Mouse (Mus musculus) liver, embryonic 15.5 days (tissue): ENCODE data around the gene Nup62. TPM values are rescaled to one million over a fixed set of nuclear protein-coding genes. Genes with fewer than 3 reads are reported as not detected.

ENCODE experiments used
- ATAC-seq: fragments of 200-750 bp; cut with Nextera tagmentation; 2 replicates; pipeline ENCODE4 v1.8.0; 2017; ENCODE audit warnings: moderate number of reproducible peaks, mild to moderate bottlenecking, moderate library complexity; ENCODE audit not compliant: insufficient read depth
- H3K27ac ChIP-seq: fragments of 300-500 bp; sonication (generic); replicated peaks from 2 replicates; pipeline ENCODE4 v1.5.1; 2015; ENCODE audit warnings: mild to moderate bottlenecking, inconsistent platforms
- H3K27me3 ChIP-seq: fragments of 300-500 bp; sonication (generic); 2 replicates; pipeline ENCODE4 v1.6.1; 2015; ENCODE audit warnings: mild to moderate bottlenecking, inconsistent platforms
- H3K36me3 ChIP-seq: fragments of 300-500 bp; sonication (generic); replicated peaks from 2 replicates; pipeline ENCODE4 v1.6.1; 2015; ENCODE audit warnings: moderate library complexity, mild to moderate bottlenecking, inconsistent platforms
- H3K4me1 ChIP-seq: fragments of 300-500 bp; sonication (generic); replicated peaks from 2 replicates; pipeline ENCODE4 v1.6.1; 2015; ENCODE audit warnings: inconsistent platforms
- H3K4me2 ChIP-seq: fragments of 300-500 bp; sonication (generic); 2 replicates; pipeline ENCODE4 v1.6.1; 2015; ENCODE audit warnings: moderate library complexity, mild to moderate bottlenecking, inconsistent platforms
- H3K4me3 ChIP-seq: fragments of 300-500 bp; sonication (generic); replicated peaks from 2 replicates; pipeline ENCODE4 v1.5.1; 2015; ENCODE audit warnings: mild to moderate bottlenecking, inconsistent platforms
- H3K9ac ChIP-seq: fragments of 300-500 bp; sonication (generic); 2 replicates; pipeline ENCODE4 v1.6.1; 2015; ENCODE audit warnings: moderate library complexity, mild to moderate bottlenecking, inconsistent platforms
- H3K9me3 ChIP-seq: fragments of 300-500 bp; sonication (generic); replicated peaks from 2 replicates; pipeline ENCODE4 v1.6.1; 2016; ENCODE audit warnings: inconsistent platforms
- WGBS: fragments of 180-500 bp; shearing (Covaris S2); methylation state at CpG from one replicate; pipeline ENCODE4 v1.1.7; 2015; ENCODE audit warnings: mixed read lengths; ENCODE audit not compliant: insufficient replicate concordance; 5-methylcytosine and 5-hydroxymethylcytosine counted together
- polyA plus RNA-seq: library from polyadenylated mRNA; unstranded; fragments of >200 nt; fragmentation: Nextera tagmentation; extraction: Ambion mirVana; gene quantifications from 2 replicates; pipeline ENCODE4 v1.2.1, GENCODE M21; 2015

Gene Nup62
- polyA plus RNA-seq, 1 experiment from 2014 or later: 48.8 TPM

DNA sequence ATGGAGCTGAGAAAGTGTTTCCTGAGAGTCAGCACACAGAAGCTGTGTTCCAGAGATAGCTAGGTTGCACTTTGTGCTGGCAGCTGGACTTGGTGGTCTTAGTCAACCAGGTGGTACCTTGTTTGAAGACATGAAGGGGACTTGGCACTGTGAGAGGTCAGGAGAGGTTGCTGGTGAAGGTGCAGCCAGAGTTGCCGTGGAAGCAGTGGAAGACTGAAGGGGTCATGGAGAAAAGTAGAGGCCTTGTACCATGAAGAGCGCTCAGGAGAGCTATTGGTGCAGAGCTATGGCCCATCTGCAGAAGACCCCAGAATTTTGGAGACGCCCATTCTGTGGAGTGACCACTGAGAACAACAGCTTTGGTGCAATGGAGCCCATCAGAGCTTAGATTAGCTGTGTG lies 6.4 kb upstream of the Nup62 start:
- no peak overlapping the region for H3K4me2 ChIP-seq
- peaks cover 5% of the 10 kb centered on the region; the same call in 1 of the 2 replicates for H3K4me1 ChIP-seq
- no peak overlapping the region for H3K9ac ChIP-seq
- H3K36me3 ChIP-seq: peaks cover 7% of the 10 kb centered on the region; the same call in 1 of the 2 replicates
- H3K9me3 ChIP-seq: no peaks in the 10 kb centered on the region
- ATAC-seq: no peak
- no peak overlapping the region for H3K27ac ChIP-seq
- H3K4me3 ChIP-seq: no peak overlapping the region
- 0 out of 2 replicates have a peak, but pooled peaks cover 9% of the 10 kb centered on the region for H3K27me3 ChIP-seq
- 72% methylated on average over 3 of the region's 3 CpGs for WGBS

- Histone ChIP-seq H3K4me1 (peaks cover 14% of the 10 kb centered on the region), H3K9me3 (no peaks in the 10 kb centered on the region), H3K4me3 (no peak overlapping the region), H3K27me3 (0 out of 2 replicates have a peak, but pooled peaks cover 3% of the 10 kb centered on the region), H3K4me2 (no peak overlapping the region), H3K27ac (no peak overlapping the region), H3K9ac (no peak overlapping the region), H3K36me3 (peaks cover 10% of the 10 kb centered on the region; the same call in 1 of the 2 replicates)
- 67% methylated on average over 4 of the region's 4 CpGs for WGBS
- ATAC-seq: no peak
Observed at GRCm38 (mm10) chr7:44810365-44810764, 5.5 kb upstream of the Nup62 start.

DNA sequence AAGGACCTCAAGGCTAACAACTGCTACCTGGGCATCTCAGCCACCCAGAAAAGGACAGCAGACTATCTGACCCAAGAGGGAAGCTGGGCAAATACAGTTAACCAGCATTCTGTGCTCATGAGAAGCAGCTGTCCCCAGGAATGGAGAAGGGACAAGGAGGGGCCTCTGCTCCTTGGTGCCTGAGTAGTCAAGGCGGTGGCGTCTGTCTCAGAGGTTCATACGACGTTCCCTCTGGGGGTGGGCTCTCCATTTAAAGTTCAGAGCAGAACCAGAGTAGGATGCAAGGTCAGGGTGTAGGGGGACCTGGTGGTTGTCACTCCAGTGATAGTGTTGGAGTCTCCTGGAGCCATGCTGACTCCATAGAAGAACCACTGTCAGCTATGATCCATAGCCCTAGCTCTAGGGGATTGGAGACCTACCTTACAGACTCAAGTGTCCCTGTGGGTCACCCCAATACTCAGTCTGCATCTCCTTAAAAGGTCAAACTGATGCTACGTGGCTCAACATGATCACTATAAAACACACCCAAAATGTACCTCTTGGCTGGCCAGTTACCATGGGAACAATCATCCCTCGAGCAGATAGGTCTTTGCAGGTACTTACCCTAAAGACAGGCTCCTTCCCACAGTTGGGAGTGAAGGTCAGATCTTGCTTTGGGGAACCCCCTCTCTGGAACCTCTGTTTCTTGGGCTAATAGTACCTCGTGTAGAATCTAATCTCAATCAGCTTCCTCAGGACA lies 4.9 kb upstream of the Nup62 start:
- H3K4me3 ChIP-seq: no peak overlapping the region
- no peaks in the 10 kb centered on the region for H3K27me3 ChIP-seq
- H3K4me2 ChIP-seq: no peak overlapping the region
- ATAC-seq: no peak
- no peak overlapping the region for H3K27ac ChIP-seq
- H3K9ac ChIP-seq: no peak overlapping the region
- H3K4me1 ChIP-seq: peaks cover 17% of the 10 kb centered on the region
- peaks cover 10% of the 10 kb centered on the region; the same call in 1 of the 2 replicates for H3K36me3 ChIP-seq
- 64% methylated on average over 7 of the region's 7 CpGs for WGBS
- no peaks in the 10 kb centered on the region for H3K9me3 ChIP-seq

- no peak for ATAC-seq
- Histone ChIP-seq H3K36me3 (peaks cover 10% of the 10 kb centered on the region; the same call in 1 of the 2 replicates), H3K4me1 (peaks cover 24% of the 10 kb centered on the region), H3K27ac (no peak overlapping the region), H3K4me3 (no peak overlapping the region), H3K4me2 (no peak overlapping the region), H3K27me3 (no peaks in the 10 kb centered on the region), H3K9me3 (no peaks in the 10 kb centered on the region), H3K9ac (no peak overlapping the region)
- 79% methylated on average over 20 of the region's 20 CpGs for WGBS
Observed at GRCm38 (mm10) chr7:44812651-44813325, 3.1 kb upstream of the Nup62 start.

- H3K4me3 ChIP-seq: no peak overlapping the region; the same call in 1 of the 2 replicates
- WGBS: 72% methylated on average over 3 of the region's 3 CpGs
- H3K9ac ChIP-seq: no peak overlapping the region
Observed at GRCm38 (mm10) chr7:44813985-44814384, 1.9 kb upstream of the Nup62 start.

DNA sequence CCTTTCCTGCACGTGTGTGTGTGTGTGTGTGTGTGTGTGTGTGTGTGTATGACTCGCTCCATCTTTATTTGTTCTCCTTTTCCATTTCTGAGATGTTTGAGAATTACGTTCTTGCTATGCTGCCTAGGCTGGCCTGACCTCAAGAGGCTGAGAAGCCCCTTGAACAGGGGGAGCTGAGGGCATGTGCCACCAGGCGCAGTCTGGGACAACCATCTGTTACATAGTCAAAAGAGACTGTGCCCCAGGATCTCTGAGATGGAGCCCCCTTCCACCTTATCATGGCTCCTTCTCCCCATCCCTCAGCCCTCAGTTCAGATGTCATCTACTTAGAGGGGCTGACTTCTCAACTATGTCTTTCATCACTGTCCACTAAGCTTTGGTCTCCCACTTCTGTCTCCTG lies 1.5 kb upstream of the Nup62 start:
- H3K36me3 ChIP-seq: peaks cover 17% of the 10 kb centered on the region
- H3K9ac ChIP-seq: no peak overlapping the region
- peak overlapping the region; percentile 92 for H3K4me2 ChIP-seq
- peaks cover 41% of the 10 kb centered on the region for H3K4me1 ChIP-seq
- peak overlapping the region; percentile 90 for H3K4me3 ChIP-seq
- no peaks in the 10 kb centered on the region for H3K9me3 ChIP-seq
- H3K27me3 ChIP-seq: no peaks in the 10 kb centered on the region
- peak overlapping the region; percentile 96; the same call in 1 of the 2 replicates for H3K27ac ChIP-seq
- ATAC-seq: no peak
- WGBS: 63% methylated on average over 4 of the region's 4 CpGs

More at GRCm38 (mm10) chr7:44813985-44814384, 1.9 kb upstream of the Nup62 start:
- Histone ChIP-seq H3K27me3 (no peaks in the 10 kb centered on the region), H3K4me1 (peaks cover 36% of the 10 kb centered on the region), H3K36me3 (peaks cover 16% of the 10 kb centered on the region), H3K27ac (no peak overlapping the region), H3K9me3 (no peaks in the 10 kb centered on the region), H3K4me2 (peak overlapping the region; percentile 92)
- no peak for ATAC-seq

DNA sequence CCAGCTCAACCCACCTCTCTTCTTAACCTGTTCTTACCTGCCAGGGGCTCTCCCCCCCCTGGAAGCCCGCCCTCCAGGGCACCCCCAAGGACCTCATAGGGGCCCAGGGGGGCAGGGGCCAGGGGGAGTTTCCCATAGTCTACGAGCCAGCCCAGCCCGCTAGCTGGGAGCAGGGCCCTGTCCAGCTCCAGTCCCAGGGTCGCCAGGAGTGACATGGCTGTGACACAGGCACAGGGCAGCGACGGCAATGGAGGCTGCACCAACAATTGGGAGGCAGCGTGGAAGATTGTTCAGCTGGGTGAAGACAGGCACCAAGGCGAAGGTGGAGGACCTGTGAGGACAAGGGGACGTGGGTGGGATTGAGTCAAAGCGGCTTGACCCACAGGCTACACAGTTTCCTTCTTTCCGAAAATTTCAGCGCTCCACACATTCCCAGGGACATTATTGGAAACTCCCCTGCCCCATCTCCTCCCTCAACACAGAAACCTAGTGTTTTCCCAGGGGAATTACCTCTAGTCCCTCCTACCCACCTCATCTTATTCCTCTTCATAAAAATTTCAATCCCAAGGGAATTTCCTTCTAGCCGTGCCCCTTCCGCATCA lies 835 bp upstream of the Nup62 start:
- peak overlapping the region; percentile 96 for H3K27ac ChIP-seq
- peak overlapping the region; percentile 92 for H3K4me2 ChIP-seq
- no peaks in the 10 kb centered on the region for H3K9me3 ChIP-seq
- peak overlapping the region; percentile 93 for H3K9ac ChIP-seq
- H3K27me3 ChIP-seq: no peaks in the 10 kb centered on the region
- H3K4me1 ChIP-seq: peaks cover 47% of the 10 kb centered on the region
- peaks cover 17% of the 10 kb centered on the region for H3K36me3 ChIP-seq
- no peak for ATAC-seq
- H3K4me3 ChIP-seq: peak overlapping the region; percentile 90
- 44% methylated on average over 14 of the region's 14 CpGs for WGBS

- ATAC-seq: peak; percentile 27
- Histone ChIP-seq H3K9me3 (no peaks in the 10 kb centered on the region), H3K4me3 (peak within 1 kb of the TSS; percentile 90), H3K36me3 (peaks cover 17% of the 10 kb centered on the region), H3K4me1 (peaks cover 62% of the 10 kb centered on the region), H3K9ac (peak within 1 kb of the TSS; percentile 93), H3K27ac (peak within 1 kb of the TSS; percentile 96), H3K4me2 (peak within 1 kb of the TSS; percentile 92), H3K27me3 (no peaks in the 10 kb centered on the region)
- WGBS: under 1% methylated on average over 57 of the region's 57 CpGs
Observed at GRCm38 (mm10) chr7:44816470-44817021, 658 bp downstream of the Nup62 start, which contains the start of gene Atf5. Gene Atf5 (minus strand): TSS chr7:44816658.

DNA sequence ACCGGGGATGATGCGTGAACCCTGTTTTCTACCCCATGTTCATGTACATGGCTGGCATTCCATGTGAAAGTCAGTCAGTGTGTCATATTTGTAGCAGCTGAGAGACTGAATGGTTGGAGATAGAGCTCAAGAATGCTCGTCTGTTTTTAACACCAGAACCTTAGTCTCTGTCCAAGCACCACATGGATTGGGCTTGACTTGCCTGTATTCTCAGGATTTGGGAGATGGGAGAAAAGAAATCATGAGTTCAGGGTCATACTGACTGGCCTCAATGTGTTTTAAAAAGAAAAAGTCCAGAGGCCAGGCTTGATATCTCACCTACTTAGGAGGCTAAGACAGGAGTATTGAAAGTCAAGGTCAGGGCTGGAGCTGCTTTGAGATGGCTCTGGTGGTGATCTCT lies 1.6 kb downstream of the Nup62 start:
- peak overlapping the region; percentile 93 for H3K9ac ChIP-seq
- WGBS: 21% methylated on average over 3 of the region's 3 CpGs

DNA sequence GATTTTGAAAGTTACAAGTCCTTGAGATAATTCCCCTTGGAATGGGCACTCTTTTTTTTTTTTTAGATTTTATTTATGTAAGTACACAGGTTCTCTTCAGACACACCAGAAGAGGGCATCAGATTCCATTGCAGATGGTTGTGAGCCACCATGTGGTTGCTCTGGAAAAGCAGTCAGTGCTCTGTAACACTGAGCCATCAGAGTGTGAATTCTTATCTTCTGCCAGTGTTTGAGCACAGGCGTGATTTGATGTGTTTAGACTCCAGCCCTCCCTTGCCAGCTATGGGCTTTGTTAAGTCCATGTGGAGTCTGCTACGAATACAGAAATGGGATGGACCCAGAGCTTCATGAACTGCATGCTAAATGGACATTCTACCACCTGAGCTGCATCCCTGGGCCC lies 2.3 kb downstream of the Nup62 start:
- peak overlapping the region; percentile 96 for H3K27ac ChIP-seq
- peak overlapping the region; percentile 90 for H3K4me3 ChIP-seq
- H3K36me3 ChIP-seq: peaks cover 22% of the 10 kb centered on the region
- H3K9me3 ChIP-seq: no peaks in the 10 kb centered on the region
- H3K4me2 ChIP-seq: peak overlapping the region; percentile 92
- WGBS: 20% methylated on average over 2 of the region's 2 CpGs
- H3K4me1 ChIP-seq: peaks cover 71% of the 10 kb centered on the region
- ATAC-seq: no peak
- no peaks in the 10 kb centered on the region for H3K27me3 ChIP-seq
- peak overlapping the region; percentile 93; the same call in 1 of the 2 replicates for H3K9ac ChIP-seq

More for the DNA sequence above, 1.6 kb downstream of the Nup62 start:
- Histone ChIP-seq H3K9me3 (no peaks in the 10 kb centered on the region), H3K4me1 (peaks cover 66% of the 10 kb centered on the region), H3K36me3 (peaks cover 17% of the 10 kb centered on the region), H3K4me3 (peak overlapping the region; percentile 90), H3K27ac (peak overlapping the region; percentile 96), H3K4me2 (peak overlapping the region; percentile 92), H3K27me3 (no peaks in the 10 kb centered on the region)
- no peak for ATAC-seq
